Mouse (Mus musculus) limb, embryonic 14.5 days (tissue): ENCODE results near the gene Eps8l3. TPM values are rescaled to one million over a fixed set of nuclear protein-coding genes. Genes with fewer than 3 reads are reported as not detected.

Experiments used
- ATAC-seq: fragments of 200-750 bp; cut with Nextera tagmentation; 2 replicates; pipeline ENCODE4 v1.8.0; 2017; ENCODE audit warnings: low read depth, moderate number of reproducible peaks, moderate TSS enrichment; ENCODE audit not compliant: low FRiP score
- DNase-seq: peaks from one replicate; pipeline ENCODE4 v3.0.0-alpha.2; 2015; ENCODE audit warnings: low spot score
- H3K27ac ChIP-seq: fragments of 300-500 bp; sonication (generic); replicated peaks from 2 replicates; pipeline ENCODE4 v1.5.1; 2014; ENCODE audit warnings: low read depth, mild to moderate bottlenecking, low read length, moderate library complexity, mixed read lengths
- H3K27me3 ChIP-seq: fragments of 300-500 bp; sonication (generic); 2 replicates; pipeline ENCODE4 v1.6.1; 2014; ENCODE audit warnings: low read length, mixed read lengths; ENCODE audit not compliant: control insufficient read depth, insufficient read depth
- H3K36me3 ChIP-seq: fragments of 300-500 bp; sonication (generic); 2 replicates; pipeline ENCODE4 v1.6.1; 2014; ENCODE audit warnings: mild to moderate bottlenecking, low read length, moderate library complexity, mixed read lengths; ENCODE audit not compliant: control insufficient read depth, insufficient read depth
- H3K4me1 ChIP-seq: fragments of 300-500 bp; sonication (generic); 2 replicates; pipeline ENCODE4 v1.6.1; 2014; ENCODE audit warnings: antibody characterized with exemption, low read length, mixed read lengths; ENCODE audit not compliant: control insufficient read depth, insufficient read depth
- H3K4me2 ChIP-seq: fragments of 300-500 bp; sonication (generic); replicated peaks from 2 replicates; pipeline ENCODE4 v1.6.1; 2014; ENCODE audit warnings: low read depth, mild to moderate bottlenecking, low read length, moderate library complexity; ENCODE audit not compliant: severe bottlenecking
- H3K4me3 ChIP-seq: fragments of 300-500 bp; sonication (generic); replicated peaks from 2 replicates; pipeline ENCODE4 v1.5.1; 2014; ENCODE audit warnings: low read length
- H3K9ac ChIP-seq: fragments of 300-500 bp; sonication (generic); 2 replicates; pipeline ENCODE4 v1.6.1; 2014; ENCODE audit warnings: mild to moderate bottlenecking, low read depth, low read length, moderate library complexity; ENCODE audit not compliant: severe bottlenecking
- H3K9me3 ChIP-seq: fragments of 300-500 bp; sonication (generic); 2 replicates; pipeline ENCODE4 v1.6.1; 2016; ENCODE audit warnings: low read length; ENCODE audit not compliant: control insufficient read depth
- POLR2A ChIP-seq: fragments of 200-500 bp; IDR thresholded peaks from 2 replicates; pipeline ENCODE4 v1.8.0; 2012; ENCODE audit warnings: inconsistent platforms, mild to moderate bottlenecking, moderate library complexity, borderline replicate concordance; ENCODE audit not compliant: insufficient read depth, insufficient read length; ENCODE audit errors: extremely low read depth
- WGBS: fragments of 180-500 bp; shearing (Covaris S2); extraction: QIAGEN DNeasy Blood & Tissue Kit; methylation state at CpG from one replicate; pipeline ENCODE4 v1.1.7; 2014; 5-methylcytosine and 5-hydroxymethylcytosine counted together
- polyA plus RNA-seq, 2 experiments: library from polyadenylated mRNA; depleted of rRNA in 1 of 2; stranded (reverse) in 1 of 2; unstranded in 1 of 2; fragments of >200 nt; fragmentation: Nextera tagmentation in 1 of 2; extraction: Ambion mirVana in 1 of 2; gene quantifications; 2 replicates each; pipeline versions ENCODE4 v1.2.1 to v1.2.3; 2012 to 2014

Eps8l3 gene
- polyA plus RNA-seq, 2 experiments: 0.09 TPM; not detected in 1

DNA sequence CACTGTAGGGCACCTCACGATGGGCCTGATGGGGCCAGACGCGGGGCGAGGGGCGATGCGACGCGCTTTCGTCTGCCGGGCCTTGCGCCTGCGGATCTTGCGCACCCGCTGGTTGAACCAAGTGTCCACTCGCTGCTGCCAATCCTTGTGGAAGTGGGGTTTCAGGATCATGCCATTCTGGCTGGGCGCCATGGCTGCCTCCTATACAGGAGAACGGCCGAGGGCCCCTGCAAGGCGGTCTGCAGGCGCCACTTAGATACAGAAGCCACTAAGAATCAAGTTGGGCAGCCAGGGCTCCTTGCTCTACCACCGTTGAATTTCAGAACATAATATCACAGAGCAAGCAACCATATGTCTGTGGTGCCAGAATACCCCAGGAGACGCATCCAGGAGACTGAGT is 8.6 kb upstream of the Eps8l3 start:
- Histone ChIP-seq H3K4me3 (no peak overlapping the region), H3K27me3 (no peaks in the 10 kb centered on the region), H3K4me1 (peaks cover 13% of the 10 kb centered on the region), H3K36me3 (no peaks in the 10 kb centered on the region), H3K4me2 (no peak overlapping the region), H3K9me3 (no peaks in the 10 kb centered on the region), H3K9ac (no peak overlapping the region), H3K27ac (no peak overlapping the region)
- no peak for TF ChIP-seq POLR2A
- 92% methylated on average over 22 of the region's 22 CpGs for WGBS
- DNase-seq: no peak
- ATAC-seq: no peak

DNA sequence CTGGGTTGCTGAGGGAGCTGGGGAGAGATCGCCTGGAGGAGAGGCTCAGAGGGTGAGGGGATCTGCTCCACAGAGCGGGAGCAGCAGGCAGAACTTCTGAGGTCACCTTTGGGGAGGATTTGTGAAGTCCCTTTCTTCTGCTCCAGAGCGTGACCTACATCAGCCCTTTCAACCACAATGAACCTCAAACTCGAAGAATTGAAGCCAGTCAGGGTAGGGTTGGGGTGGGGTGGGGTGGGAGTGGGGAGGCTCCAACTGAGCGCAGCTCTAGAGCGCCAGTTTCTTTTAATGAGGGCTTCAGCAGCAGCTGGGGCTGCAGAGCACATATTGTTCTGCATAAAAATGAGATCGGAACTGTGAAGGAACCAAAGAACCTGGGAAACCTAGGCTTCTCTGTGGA is 7.9 kb upstream of the Eps8l3 start:
- H3K27ac ChIP-seq: no peak overlapping the region
- ATAC-seq (no peak; the same call in 1 of the 2 replicates), DNase-seq (no peak)
- no peak overlapping the region; the same call in 1 of the 2 replicates for H3K9ac ChIP-seq
- H3K4me3 ChIP-seq: no peak overlapping the region
- no peaks in the 10 kb centered on the region for H3K36me3 ChIP-seq
- no peak overlapping the region for H3K4me2 ChIP-seq
- no peaks in the 10 kb centered on the region for H3K27me3 ChIP-seq
- TF ChIP-seq POLR2A: no peak
- H3K4me1 ChIP-seq: peaks cover 10% of the 10 kb centered on the region; the same call in 1 of the 2 replicates
- 16% methylated on average over 6 of the region's 7 CpGs for WGBS
- no peaks in the 10 kb centered on the region for H3K9me3 ChIP-seq

DNA sequence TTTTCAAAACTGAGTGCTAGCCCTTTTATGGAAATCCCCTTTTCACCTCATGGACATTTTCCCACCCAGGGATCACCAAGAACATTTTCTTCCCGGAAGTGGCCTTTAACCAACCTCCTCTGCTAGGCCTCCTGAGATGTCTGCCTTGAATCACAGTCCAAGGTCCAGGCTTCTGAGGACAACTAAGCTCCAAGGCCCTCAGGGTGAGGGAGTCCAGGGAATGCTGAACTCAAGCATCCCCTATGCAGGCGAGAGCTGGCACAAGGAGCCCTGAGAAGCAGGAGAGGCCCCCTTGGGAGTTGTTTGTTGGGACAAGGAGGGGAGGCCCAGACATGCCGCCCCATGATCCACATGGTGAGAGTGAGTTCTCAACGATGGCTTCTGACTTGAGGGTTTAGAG is 7.1 kb upstream of the Eps8l3 start:
- Histone ChIP-seq H3K4me2 (no peak overlapping the region), H3K4me3 (no peak overlapping the region), H3K9me3 (no peaks in the 10 kb centered on the region), H3K36me3 (no peaks in the 10 kb centered on the region), H3K27me3 (no peaks in the 10 kb centered on the region), H3K27ac (no peak overlapping the region), H3K9ac (no peak overlapping the region), H3K4me1 (peaks cover 10% of the 10 kb centered on the region; the same call in 1 of the 2 replicates)
- TF ChIP-seq POLR2A: no peak
- DNase-seq (no peak), ATAC-seq (no peak)
- WGBS: 67% methylated on average over 4 of the region's 4 CpGs

DNA sequence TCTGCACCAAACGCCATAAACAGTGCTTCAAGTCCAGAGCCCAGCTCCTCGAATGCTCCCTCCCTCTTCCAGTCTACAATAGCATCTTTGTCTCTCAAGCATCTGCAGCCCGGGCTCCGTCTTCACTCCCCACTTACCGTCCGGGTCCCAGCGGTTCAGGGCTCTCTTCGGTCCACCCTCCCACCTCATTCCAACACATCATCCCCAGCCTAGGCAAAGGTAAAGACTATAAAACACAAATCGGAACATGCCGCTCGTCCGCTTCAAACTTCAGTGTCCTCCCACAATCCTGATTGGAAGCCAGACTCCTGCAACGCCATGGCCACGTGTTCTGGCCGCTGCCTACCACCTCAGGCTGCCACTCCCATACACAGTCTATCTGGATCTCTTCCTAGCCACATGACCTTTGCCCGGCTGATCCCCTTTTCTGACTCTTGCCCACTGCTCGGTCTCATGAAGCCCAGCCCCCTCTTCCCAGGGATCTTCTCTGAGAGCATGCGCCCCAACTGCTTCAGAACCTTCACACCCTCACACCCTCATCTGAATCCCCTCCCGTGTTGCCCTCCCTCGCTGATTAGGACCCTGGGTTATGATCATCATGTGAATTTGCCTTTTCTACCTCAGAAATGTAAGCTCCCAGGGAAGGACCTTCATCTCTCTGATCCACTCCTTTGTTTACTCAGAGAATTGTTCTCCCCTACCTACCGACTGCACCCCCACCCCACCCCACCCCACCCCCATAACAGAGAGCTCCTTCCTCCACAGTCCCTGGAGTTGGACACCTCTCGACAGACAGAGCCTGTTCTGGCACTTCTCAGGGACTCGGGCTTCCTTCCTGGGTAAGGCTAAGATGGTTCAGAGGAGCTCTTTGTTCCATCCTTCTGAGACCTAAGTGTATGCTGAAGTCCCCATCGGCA is 3.4 kb upstream of the Eps8l3 start:
- ATAC-seq (no peak), DNase-seq (no peak)
- Histone ChIP-seq H3K4me1 (peaks cover 10% of the 10 kb centered on the region; the same call in 1 of the 2 replicates), H3K27ac (no peak overlapping the region), H3K9ac (no peak overlapping the region), H3K27me3 (no peaks in the 10 kb centered on the region), H3K9me3 (no peaks in the 10 kb centered on the region), H3K4me3 (no peak overlapping the region), H3K36me3 (no peaks in the 10 kb centered on the region), H3K4me2 (no peak overlapping the region)
- WGBS: 68% methylated on average over 24 of the region's 24 CpGs
- TF ChIP-seq POLR2A: no peak

DNA sequence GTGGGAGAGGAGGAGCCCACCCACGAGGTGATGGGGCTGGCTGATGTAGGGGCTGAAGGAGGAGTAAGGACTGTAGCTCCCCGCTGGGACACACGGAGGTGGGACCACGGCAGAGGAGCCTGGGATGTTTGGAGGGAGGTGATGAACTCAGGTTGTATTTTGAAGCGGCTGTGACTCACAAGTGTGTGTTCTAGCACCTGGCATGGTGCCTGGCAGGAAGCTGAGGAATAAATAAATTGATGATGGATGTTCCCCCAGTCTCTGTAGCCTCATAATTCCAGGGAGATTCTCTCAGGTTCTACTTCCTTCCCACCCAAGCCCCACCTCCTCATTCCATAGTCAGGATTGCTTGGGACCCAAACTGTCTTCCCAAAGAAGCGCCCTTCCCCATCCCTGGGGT is 1.8 kb upstream of the Eps8l3 start:
- Histone ChIP-seq H3K9me3 (no peaks in the 10 kb centered on the region), H3K9ac (no peak overlapping the region), H3K4me3 (no peak overlapping the region), H3K27ac (no peak overlapping the region), H3K4me1 (no peaks in the 10 kb centered on the region), H3K27me3 (no peaks in the 10 kb centered on the region), H3K4me2 (no peak overlapping the region), H3K36me3 (no peaks in the 10 kb centered on the region)
- TF ChIP-seq POLR2A: no peak
- ATAC-seq (no peak), DNase-seq (no peak)
- 62% methylated on average over 6 of the region's 6 CpGs for WGBS
